Mouse (Mus musculus) CD4-positive, CD25-positive, alpha-beta regulatory T cell, adult 4 months (primary cell): Measurements from ENCODE around the gene Grcc10. TPM values are rescaled to one million over a fixed set of nuclear protein-coding genes. Genes with fewer than 3 reads are reported as not detected.

Source experiments
- ATAC-seq: one replicate; pipeline ENCODE4 v1.8.0; 2017
- polyA plus RNA-seq, 2 experiments: library from polyadenylated mRNA; unstranded; fragments of 100-300 nt; shearing (Covaris generic); gene quantifications; one replicate each; pipeline ENCODE4 v1.2.1; 2017

Gene Grcc10
- 100 to 1,000 TPM; 509 to 554 TPM for polyA plus RNA-seq

DNA sequence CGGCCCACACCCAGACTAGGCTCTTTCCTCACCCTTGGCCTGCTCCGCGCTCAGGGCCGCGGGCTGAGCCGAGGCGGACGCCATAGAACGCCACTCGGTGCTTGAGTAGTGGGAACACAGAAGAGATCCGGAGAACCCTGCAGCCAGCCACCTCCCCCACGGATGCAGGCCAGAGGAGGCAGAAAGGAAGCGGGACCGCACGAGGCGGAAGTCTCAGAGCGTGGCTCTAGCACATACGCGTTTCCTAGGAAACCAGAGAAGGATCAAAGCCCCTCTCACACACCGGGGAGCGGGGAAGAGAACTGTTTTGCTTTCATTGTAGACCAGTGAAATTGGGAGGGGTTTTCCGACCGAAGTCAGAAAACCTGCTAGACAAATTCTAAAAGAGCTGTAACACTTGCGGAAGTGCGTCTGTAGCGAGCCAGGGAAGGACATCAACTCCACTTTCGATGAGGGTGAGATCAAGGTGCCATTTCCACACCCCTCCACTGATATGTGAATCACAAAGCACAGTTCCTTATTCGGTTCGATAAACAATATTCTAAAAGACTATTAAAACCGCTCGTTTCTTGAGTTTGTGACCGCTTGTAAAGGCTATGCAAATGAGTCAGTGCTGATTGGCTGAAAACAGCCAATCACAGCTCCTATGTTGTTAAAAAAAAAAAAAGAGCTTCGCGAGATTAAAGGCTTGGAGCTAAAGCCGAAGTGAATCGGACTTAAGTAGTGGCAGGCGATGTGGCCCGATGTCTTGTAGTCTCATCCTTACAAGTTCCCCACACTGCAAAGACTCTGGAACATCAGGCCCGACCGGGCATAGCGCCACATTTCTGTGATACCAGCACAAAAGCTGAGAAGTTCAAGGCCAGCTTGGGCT lies at the start of gene Grcc10:
TSS of gene Grcc10 (minus strand) at position 487 of the 874 bp plus-strand sequence.
- ATAC-seq = peak; percentile 81

- no peak for ATAC-seq
Measured at GRCm38 (mm10) chr6:124790121-124790520, 48.9 kb upstream of the Grcc10 start.

DNA sequence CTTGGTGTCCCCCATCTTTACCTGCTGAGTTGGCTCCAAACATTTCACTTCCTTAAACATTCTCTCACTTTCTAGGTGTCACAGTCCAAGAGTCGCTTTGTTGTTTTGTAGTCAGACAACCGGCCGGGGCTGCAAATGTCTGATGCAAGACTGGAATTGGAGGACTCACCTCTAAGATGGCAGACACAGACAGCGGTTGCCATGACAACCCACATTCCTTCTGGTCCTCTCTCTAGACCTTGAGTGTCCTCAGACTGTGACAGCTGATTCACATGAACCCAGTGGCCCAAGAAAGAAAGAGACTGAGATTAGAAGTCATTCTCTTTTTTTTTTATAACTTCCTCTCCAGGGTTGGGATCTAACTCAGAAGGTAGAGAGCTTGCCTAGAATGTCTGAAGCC lies 48.3 kb upstream of the Grcc10 start:
- no peak for ATAC-seq

DNA sequence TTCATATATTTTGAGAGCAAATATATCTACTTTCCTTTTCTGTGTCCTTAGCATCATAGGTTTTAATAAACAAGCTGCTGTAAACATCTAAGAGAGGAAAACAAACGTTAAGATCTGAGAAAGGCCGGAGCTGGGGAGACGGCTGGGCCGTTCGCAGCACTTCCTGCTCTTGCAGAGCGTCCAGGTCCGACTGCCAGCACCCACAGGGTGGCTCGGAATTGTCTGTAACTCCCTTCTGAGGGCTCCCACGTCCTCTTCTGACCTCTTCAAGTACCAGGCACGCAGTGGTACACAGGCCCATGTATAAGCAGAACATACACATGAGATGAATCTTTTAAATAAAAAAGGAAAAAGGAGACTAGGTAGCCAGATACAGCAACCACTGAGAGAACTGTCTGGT lies 46.5 kb upstream of the Grcc10 start:
- no peak for ATAC-seq

DNA sequence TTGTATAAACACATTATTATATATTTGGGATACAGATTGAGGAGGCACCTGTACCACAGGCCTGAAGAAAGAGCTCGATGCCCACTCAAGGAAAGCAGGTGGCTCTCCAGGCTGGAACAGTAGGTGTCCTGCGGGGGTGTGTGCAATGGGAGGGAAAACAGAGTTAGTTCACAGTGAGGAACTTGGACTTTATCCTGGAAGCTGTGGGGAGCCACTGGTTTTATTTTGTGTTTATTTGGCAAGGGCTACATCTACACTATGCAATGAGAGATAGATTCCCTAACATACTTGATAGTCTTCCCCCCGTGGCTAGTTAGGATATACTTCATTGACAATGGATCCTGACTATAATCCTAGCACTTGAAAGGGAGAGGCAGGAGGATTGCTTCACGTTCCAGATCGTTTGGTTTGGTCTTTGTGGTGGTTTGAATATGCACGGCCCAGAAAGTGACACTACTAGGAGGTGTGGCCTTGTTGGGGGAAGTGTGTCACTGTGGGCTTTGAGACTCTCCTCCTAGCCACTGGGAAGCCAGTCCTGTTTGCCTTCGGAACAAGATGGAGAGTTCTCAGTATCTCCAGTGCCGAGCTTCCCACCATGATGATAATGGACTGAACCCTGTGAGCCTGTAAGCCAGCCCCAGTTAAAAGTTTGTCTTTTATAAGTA lies 45.7 kb upstream of the Grcc10 start:
- no peak for ATAC-seq

GRCm38 (mm10) chr6:124782436-124782835 lies 41.3 kb upstream of the Grcc10 start:
- ATAC-seq = peak; percentile 78

DNA sequence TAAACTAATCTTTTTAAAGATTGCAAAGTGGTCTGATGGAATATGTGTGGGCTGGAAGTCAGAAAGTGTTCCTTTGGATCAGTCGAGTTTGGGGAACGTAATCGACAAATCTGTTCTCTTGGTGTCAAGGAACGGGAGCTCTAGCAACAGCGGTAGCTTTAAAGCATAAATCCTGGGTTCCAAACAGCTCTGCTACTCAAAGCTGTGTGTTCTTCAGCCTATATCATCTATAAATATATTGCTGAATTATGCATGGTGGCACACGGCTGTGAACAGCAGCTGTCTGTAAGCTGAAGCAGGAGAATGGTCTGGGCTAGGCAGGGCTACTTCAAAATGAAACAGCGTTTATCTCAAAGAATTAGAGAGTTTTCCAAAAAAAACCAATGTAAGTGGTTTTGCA lies 39.7 kb upstream of the Grcc10 start:
- no peak for ATAC-seq

GRCm38 (mm10) chr6:124779984-124780416 lies 38.8 kb upstream of the Grcc10 start:
- ATAC-seq = peak; percentile 48

DNA sequence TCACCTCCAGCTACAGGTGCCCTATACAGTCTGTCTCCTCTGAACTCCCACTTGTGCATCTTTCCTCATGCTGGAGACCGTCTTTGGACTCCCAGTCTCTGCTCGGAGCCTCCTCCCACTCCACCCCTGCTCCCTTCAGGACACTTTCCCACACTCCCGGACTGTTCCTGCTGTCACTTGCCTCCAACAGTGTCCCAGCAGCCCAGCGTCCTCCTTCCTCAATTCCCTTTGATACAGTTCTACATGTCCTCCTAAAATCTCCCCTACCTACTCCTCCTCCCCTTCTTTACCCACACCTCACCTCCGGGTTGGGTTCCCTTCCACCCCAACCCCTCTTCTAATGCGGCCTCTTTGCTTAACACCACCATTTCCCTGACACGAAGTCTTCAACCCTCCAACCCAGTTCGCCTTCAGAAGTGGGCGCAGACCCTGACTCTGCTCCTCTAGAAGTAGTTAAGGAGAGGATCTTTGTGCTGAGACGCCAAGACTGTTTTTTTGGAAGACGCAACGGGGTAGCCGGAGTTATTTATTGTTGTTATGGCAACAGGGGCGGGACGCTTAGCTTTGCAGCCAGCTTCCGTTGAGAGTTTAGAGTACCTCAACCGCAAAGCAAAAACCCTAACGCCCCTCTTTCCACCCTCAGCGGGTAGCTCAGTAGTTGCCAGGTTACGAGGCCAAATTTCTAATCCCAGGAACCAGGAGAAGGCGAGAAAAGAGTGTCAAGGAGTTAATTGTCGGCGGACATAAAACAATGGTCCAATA lies 38.2 kb upstream of the Grcc10 start, which contains the start of gene Lrrc23:
TSS of gene Lrrc23 (minus strand) at position 506 of the 762 bp plus-strand sequence.
- peak; percentile 92 for ATAC-seq

DNA sequence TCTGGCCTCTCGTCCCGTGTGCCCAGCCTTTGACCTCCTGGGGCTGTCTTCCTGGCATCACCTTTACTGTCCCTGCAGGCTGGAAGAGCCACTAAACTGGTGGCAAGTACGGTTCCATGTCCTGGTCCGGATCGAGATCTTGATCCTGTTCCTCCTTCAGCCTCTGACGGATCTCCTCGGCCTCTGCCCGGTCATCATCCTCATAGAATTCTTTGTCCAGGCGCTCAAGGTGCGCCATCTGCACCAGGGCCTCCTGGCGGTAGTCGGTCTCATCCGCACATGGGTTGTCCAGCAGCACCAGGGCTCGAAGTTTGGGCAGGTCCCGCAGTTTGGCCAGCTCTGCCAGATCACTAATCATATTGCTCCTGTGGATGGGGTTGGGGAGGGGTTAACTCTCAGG lies 29.3 kb upstream of the Grcc10 start:
- ATAC-seq = no peak

GRCm38 (mm10) chr6:124770013-124770412 lies 28.8 kb upstream of the Grcc10 start:
- no peak for ATAC-seq

- ATAC-seq = peak; percentile 72
Measured at GRCm38 (mm10) chr6:124769101-124769765, 28.1 kb upstream of the Grcc10 start, which contains the start of gene Eno2. TSS of gene Eno2 (minus strand) at chr6:124769673.

GRCm38 (mm10) chr6:124768704-124769044 lies 27.5 kb upstream of the Grcc10 start:
- ATAC-seq = peak; percentile 8

DNA sequence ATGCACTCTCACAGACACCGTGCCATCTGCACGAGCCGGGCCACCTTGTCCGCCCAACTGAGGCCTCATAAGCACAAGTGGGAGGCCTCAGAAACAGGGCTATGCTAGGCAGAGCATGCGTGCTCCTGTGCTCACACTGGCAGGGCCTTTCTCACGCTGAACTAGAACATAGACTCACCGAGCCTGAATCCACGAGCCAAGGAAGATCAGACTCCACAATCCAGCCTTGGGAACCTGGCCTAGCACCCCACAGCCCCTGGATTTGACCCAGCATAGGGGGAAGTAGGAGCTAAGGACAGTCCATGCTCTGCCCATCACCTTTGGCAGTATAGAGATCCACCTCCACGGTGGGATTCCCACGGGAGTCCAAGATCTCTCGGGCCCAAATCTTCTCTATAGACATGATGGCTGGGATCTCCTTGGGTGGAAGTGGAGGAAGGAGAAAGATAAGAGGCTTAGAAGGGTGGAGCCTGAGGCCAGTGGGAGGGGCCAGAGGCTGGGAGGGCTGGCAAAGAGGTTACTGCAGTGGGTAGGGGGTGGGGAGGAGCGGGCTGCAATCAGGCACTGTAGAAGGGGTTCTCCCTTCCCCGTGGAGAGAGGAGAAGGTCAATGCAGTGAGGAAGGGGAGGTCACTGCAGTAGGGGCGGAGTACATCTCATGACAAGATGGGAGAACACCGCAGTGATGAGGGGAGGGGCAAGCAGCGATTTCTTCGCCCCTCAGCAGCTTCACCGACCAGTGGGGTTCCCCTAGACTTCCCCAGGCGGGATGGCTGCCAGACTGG lies 26.9 kb upstream of the Grcc10 start:
- ATAC-seq = peak; percentile 33

DNA sequence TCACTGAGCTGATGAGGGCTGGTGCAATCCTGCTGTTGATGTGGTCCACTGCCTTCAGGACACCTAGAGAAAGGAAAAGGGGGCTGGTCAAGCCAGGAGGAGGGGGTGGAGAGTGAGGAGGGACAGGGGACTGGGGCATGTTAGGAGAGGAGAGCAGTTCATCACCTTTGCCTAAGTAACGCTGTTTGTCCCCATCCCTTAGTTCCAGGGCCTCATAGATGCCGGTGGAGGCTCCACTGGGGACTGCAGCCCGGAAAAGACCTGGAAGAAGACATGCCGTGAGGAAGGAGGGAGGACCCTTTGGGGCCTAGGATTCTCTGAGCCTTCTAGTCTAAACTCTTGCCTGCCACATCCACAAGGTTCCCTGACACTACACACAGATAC lies 26.4 kb upstream of the Grcc10 start:
- ATAC-seq = no peak

- ATAC-seq = no peak
Measured at GRCm38 (mm10) chr6:124765951-124766350, 24.8 kb upstream of the Grcc10 start.

- ATAC-seq = peak; percentile 84
Measured at GRCm38 (mm10) chr6:124759259-124759658, 18.1 kb upstream of the Grcc10 start.

DNA sequence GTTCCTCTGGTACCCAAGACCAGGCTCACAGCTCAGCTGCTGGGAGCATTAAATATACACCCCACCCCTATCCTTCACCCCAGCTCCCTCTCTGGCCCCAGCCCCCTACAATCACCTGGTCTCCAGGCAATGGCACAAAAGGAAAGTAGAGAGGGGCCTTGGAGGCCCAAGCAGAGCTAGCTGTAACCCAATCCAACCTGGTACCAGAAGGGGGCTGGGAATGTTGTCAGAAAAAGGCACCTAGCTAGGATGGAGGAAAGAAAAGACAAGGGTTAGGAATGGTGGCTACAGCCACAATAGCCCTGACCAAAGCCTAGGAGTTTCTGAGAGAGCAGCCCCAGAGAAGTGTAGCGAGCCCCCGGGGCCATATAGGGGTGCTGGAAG lies 17.7 kb upstream of the Grcc10 start:
- ATAC-seq = no peak

DNA sequence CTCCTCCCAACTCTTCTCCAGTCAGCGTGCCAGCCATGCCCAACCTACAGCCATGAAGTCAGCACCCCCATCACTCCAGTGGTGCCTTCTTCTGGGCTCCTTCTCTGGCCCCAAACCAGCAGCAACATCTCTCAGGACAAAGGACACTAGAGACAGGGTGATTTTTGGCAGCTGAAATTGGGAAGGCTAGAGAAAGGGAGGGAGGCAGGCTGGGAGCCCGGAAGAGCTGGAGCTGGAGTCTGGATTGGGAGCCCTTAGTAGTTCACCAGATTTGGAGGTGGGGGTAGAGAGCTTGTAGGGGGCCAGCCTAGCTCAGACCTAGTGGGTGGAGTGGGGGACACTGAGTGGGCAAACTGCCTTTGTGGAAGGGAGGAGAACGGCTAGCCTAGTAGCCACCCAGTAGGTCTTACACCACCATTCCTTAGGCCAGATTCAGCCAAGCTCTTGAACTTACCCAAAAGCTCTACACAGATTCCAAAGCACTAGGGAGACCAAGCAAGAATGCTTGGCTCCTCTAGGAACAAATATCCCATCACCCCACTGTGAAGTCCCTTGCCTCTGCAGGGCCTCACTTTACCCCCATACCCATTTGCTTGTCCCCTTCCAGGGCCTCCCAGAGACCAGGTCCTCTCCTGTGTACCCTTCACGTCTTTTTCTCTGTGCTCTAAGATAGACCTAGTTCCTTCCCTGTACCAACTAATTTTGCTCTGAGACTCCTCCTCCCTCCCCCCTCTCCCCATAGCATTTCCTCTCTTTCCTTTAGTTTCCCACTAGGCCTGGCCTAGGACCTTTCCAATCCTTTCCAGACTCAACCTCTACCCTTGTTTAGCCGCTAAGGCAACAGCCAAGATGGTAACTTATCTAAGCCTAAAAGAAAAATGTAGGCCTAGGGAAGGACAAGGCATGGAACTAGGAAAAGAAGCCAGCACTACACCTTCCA lies 17.0 kb upstream of the Grcc10 start:
- ATAC-seq = no peak

- no peak for ATAC-seq
Measured at GRCm38 (mm10) chr6:124757351-124757880, 16.2 kb upstream of the Grcc10 start.
